Mouse (Mus musculus): Measurements from ENCODE around the gene Zmiz1. TPM values are rescaled to one million over a fixed set of nuclear protein-coding genes. Genes with fewer than 3 reads are reported as not detected.
A peak's percentile ranks its signal among the peaks of the same experiment; 100 is the strongest.

Gene Zmiz1
- polyA plus RNA-seq, 1 experiment from 2014 or later, result 37.4 TPM

DNA sequence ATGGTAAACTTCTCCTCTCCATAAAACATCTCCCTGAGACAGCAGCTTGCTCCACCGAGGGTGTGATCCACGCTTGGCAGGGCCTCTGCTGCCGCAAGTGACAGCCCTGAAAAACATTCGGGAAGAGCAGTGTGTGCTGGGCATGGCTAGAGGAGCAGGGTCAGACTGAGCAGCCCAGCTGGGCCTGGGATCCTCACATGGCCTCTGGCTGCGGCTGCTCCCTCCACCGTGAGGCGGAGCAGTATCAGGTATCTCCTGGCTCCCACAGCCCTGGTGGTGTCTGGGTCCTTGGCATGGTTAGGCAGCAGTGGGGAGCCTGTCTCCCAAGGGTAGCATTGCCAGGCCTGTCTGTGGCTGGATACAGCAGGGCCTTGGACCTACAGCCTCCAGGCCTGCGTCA lies 38.6 kb downstream of the Zmiz1 start:
- no peak overlapping the region for H3K4me2 ChIP-seq (ENCODE audit: low read length)
- H3K4me1 ChIP-seq (replicated peaks; ENCODE audit: control insufficient read depth, insufficient read depth, low read length), result peaks cover 44% of the 10 kb centered on the region
- WGBS, result 33% methylated on average over 8 of the region's 8 CpGs
- ATAC-seq (replicated peaks; ENCODE audit: low FRiP score, low TSS enrichment, low read depth) (no peak), DNase-seq (ENCODE audit: low spot score) (no peak)
- H3K36me3 ChIP-seq (ENCODE audit: control insufficient read depth, insufficient read depth, low read length), result 0 out of 2 replicates have a peak, but pooled peaks cover 1% of the 10 kb centered on the region
- H3K4me3 ChIP-seq (ENCODE audit: low read depth, low read length), result no peak overlapping the region
- 0 out of 2 replicates have a peak overlapping the region, but pooled peaks have one; percentile 7 for H3K27ac ChIP-seq (ENCODE audit: low read depth)
- no peak overlapping the region for H3K9ac ChIP-seq (ENCODE audit: low read length)
- no peaks in the 10 kb centered on the region for H3K9me3 ChIP-seq (ENCODE audit: control insufficient read depth, low read length)
- no peaks in the 10 kb centered on the region for H3K27me3 ChIP-seq (replicated peaks; ENCODE audit: control insufficient read depth, insufficient read depth, low read length)

DNA sequence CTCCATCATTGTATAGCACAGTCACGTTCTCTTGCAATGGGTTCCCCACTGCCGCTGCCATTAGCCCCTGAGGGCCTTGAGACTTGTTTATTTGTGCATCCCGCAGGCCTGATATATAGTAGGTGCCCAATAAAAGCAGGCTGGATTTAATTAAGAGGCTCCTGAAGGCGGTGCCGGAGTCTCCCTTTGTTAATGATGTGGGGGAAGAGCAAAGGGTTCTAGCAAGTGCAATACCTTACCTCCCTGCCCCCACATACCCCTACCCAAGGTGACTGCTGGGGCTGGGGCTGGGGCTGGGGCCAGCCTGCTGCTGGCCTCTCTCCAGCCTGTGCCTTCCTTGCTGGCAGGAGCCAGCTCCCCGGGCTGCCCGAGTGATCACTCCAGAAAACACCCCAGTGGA lies 39.4 kb downstream of the Zmiz1 start:
- H3K9me3 ChIP-seq (ENCODE audit: control insufficient read depth, low read length), result no peaks in the 10 kb centered on the region
- H3K27me3 ChIP-seq (replicated peaks; ENCODE audit: control insufficient read depth, insufficient read depth, low read length), result no peaks in the 10 kb centered on the region
- H3K9ac ChIP-seq (ENCODE audit: low read length), result no peak overlapping the region
- H3K36me3 ChIP-seq (ENCODE audit: control insufficient read depth, insufficient read depth, low read length), result peaks cover 8% of the 10 kb centered on the region
- ATAC-seq (replicated peaks; ENCODE audit: low FRiP score, low TSS enrichment, low read depth), result no peak
- no peak overlapping the region for H3K27ac ChIP-seq (ENCODE audit: low read depth)
- H3K4me3 ChIP-seq (ENCODE audit: low read depth, low read length), result no peak overlapping the region
- 35% methylated on average over 7 of the region's 7 CpGs for WGBS
- H3K4me1 ChIP-seq (replicated peaks; ENCODE audit: control insufficient read depth, insufficient read depth, low read length), result peaks cover 36% of the 10 kb centered on the region
- no peak overlapping the region for H3K4me2 ChIP-seq (ENCODE audit: low read length)
- DNase-seq (ENCODE audit: low spot score), result no peak

DNA sequence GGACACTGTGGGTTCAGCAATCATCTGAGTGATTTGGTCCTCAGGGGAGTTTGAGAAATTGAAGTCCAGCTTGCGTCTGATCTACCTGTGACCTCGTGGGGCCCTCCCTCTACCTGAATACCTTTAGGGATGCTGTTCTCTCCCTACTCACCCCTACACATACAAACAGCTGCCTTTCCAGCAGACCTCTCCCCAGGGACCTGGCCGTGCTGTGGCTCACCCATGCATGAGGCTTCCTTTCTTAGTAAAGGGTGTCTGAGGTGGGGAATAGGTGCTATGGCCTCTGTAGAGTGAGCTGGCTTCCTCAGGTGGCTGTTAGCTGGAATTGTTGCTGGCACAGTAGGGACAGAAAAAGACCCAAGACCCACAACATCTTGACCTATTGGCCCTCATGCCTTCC lies 40.5 kb downstream of the Zmiz1 start:
- Histone ChIP-seq H3K4me2 (ENCODE audit: low read length) (no peak overlapping the region), H3K9ac (ENCODE audit: low read length) (no peak overlapping the region), H3K36me3 (ENCODE audit: control insufficient read depth, insufficient read depth, low read length) (peaks cover 20% of the 10 kb centered on the region), H3K4me3 (ENCODE audit: low read depth, low read length) (no peak overlapping the region), H3K9me3 (ENCODE audit: control insufficient read depth, low read length) (no peaks in the 10 kb centered on the region), H3K27me3 (replicated peaks; ENCODE audit: control insufficient read depth, insufficient read depth, low read length) (no peaks in the 10 kb centered on the region), H3K4me1 (replicated peaks; ENCODE audit: control insufficient read depth, insufficient read depth, low read length) (peaks cover 34% of the 10 kb centered on the region), H3K27ac (ENCODE audit: low read depth) (no peak overlapping the region)
- 58% methylated on average over 3 of the region's 3 CpGs for WGBS
- no peak for ATAC-seq (replicated peaks; ENCODE audit: low FRiP score, low TSS enrichment, low read depth)
- DNase-seq (ENCODE audit: low spot score), result no peak

DNA sequence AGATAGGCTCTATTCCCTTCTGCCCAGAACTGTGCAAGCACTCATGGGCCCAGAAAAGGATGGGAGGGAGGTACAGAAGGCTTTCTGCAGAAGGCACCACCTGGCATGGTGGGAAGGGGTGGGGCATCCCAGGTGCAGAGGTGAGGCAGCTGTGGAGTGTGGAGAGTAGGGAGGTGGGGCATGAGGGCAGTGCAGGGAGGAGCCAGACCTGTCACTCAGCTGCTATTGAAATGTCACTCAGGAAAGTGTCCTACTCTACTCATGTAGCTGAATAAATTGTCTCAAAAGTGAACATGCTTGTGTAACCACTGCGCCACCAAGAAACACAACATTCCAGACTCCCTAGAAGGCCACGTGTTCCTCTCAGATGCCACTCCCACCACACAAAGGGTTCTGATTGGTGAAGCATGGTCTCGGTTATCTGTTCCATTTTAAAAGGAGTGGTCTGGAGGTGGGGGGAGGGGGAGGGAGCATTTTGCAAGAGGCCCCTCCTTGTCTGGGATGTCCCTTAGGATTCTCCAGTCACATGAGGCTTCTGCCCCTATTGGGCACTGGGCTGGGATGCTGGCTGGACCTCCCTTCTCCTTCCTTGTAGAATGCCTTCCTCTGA lies 41.6 kb downstream of the Zmiz1 start:
- Histone ChIP-seq H3K36me3 (ENCODE audit: control insufficient read depth, insufficient read depth, low read length) (peaks cover 30% of the 10 kb centered on the region), H3K4me2 (ENCODE audit: low read length) (no peak overlapping the region), H3K9ac (ENCODE audit: low read length) (no peak overlapping the region), H3K27ac (ENCODE audit: low read depth) (no peak overlapping the region), H3K27me3 (replicated peaks; ENCODE audit: control insufficient read depth, insufficient read depth, low read length) (no peaks in the 10 kb centered on the region), H3K9me3 (ENCODE audit: control insufficient read depth, low read length) (no peaks in the 10 kb centered on the region), H3K4me3 (ENCODE audit: low read depth, low read length) (no peak overlapping the region), H3K4me1 (replicated peaks; ENCODE audit: control insufficient read depth, insufficient read depth, low read length) (peaks cover 34% of the 10 kb centered on the region)
- no peak for DNase-seq (ENCODE audit: low spot score)
- ATAC-seq (replicated peaks; ENCODE audit: low FRiP score, low TSS enrichment, low read depth), result no peak; the same call in 1 of the 2 replicates
- WGBS, result 40% methylated on average over 3 of the region's 3 CpGs

DNA sequence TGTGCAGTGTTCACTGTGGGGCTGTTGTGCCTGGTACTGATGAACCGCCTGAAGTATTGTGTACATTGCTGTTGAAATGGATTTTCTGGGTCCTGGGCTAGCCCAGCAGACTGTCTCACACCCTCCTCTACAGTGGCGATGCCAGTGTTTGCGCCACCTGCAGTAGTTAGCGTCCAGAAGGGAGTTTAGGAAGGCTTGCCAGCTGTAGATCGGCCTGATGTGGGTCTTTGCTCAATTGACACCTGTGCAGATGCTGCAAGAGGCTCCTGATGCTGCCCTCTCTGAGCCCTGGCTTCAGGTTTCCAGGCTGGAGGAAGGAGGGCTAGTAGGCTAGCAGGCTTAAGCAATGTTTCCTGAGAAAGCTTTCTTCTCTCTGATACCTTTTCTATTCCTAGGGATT lies 42.5 kb downstream of the Zmiz1 start:
- no peak for ATAC-seq (replicated peaks; ENCODE audit: low FRiP score, low TSS enrichment, low read depth)
- no peak for DNase-seq (ENCODE audit: low spot score)
- Histone ChIP-seq H3K27ac (ENCODE audit: low read depth) (no peak overlapping the region), H3K4me2 (ENCODE audit: low read length) (no peak overlapping the region), H3K9ac (ENCODE audit: low read length) (no peak overlapping the region), H3K4me3 (ENCODE audit: low read depth, low read length) (no peak overlapping the region), H3K9me3 (ENCODE audit: control insufficient read depth, low read length) (no peaks in the 10 kb centered on the region), H3K36me3 (ENCODE audit: control insufficient read depth, insufficient read depth, low read length) (peaks cover 38% of the 10 kb centered on the region), H3K27me3 (replicated peaks; ENCODE audit: control insufficient read depth, insufficient read depth, low read length) (no peaks in the 10 kb centered on the region), H3K4me1 (replicated peaks; ENCODE audit: control insufficient read depth, insufficient read depth, low read length) (peaks cover 28% of the 10 kb centered on the region)
- WGBS, result 82% methylated on average over 5 of the region's 5 CpGs

DNA sequence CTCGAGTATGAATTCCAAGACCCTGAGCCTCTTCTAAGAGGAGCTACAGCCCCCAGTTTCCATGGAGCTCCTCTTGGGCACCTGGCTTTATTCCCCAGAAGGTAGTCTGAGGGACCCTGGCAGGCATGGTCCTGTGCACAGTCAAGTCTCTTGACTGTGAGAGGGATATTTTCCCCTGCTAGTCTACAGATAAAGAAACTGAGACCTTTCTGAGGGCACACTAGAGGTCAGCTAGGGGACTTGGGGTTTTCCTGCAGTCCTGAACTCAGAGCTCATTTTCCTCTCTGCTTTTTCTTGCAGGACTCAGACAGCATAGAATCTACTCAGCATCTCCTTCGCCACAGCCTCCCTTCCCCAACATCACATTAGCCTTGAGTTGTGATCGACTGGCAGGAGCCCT lies 43.4 kb downstream of the Zmiz1 start:
- Histone ChIP-seq H3K4me2 (ENCODE audit: low read length) (no peak overlapping the region), H3K9ac (ENCODE audit: low read length) (no peak overlapping the region), H3K4me3 (ENCODE audit: low read depth, low read length) (no peak overlapping the region), H3K27me3 (replicated peaks; ENCODE audit: control insufficient read depth, insufficient read depth, low read length) (no peaks in the 10 kb centered on the region), H3K27ac (ENCODE audit: low read depth) (no peak overlapping the region), H3K9me3 (ENCODE audit: control insufficient read depth, low read length) (no peaks in the 10 kb centered on the region), H3K36me3 (ENCODE audit: control insufficient read depth, insufficient read depth, low read length) (peaks cover 45% of the 10 kb centered on the region), H3K4me1 (replicated peaks; ENCODE audit: control insufficient read depth, insufficient read depth, low read length) (peaks cover 24% of the 10 kb centered on the region)
- DNase-seq (ENCODE audit: low spot score) (no peak), ATAC-seq (replicated peaks; ENCODE audit: low FRiP score, low TSS enrichment, low read depth) (no peak)
- WGBS, result 87% methylated on average over 3 of the region's 3 CpGs

DNA sequence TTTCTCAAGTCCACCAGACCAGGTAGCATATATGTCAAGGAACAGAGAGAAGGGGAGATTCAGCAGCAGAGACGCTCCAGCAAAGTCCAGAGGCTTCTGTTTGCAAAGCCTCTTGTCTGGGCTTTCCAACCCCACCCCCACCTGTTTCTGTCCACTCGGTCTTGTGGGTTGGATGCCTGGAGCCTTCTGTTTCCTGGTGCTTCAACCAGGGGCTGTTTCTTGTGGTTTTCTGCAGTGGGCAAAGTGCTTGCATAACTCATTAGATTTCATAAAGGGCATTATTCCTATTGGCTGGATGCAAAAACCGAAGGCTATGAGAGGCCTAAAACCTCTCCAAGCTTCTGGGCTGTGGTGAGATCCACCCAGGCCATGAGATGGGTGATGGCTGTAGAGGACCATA lies 45.3 kb downstream of the Zmiz1 start:
- H3K4me3 ChIP-seq (ENCODE audit: low read depth, low read length), result no peak overlapping the region
- DNase-seq (ENCODE audit: low spot score) (no peak), ATAC-seq (replicated peaks; ENCODE audit: low FRiP score, low TSS enrichment, low read depth) (no peak)
- H3K9ac ChIP-seq (ENCODE audit: low read length), result no peak overlapping the region
- no peak overlapping the region for H3K27ac ChIP-seq (ENCODE audit: low read depth)
- WGBS, result 63% methylated on average over 3 of the region's 3 CpGs
- no peaks in the 10 kb centered on the region for H3K9me3 ChIP-seq (ENCODE audit: control insufficient read depth, low read length)
- no peaks in the 10 kb centered on the region for H3K27me3 ChIP-seq (replicated peaks; ENCODE audit: control insufficient read depth, insufficient read depth, low read length)
- no peak overlapping the region for H3K4me2 ChIP-seq (ENCODE audit: low read length)
- peaks cover 61% of the 10 kb centered on the region for H3K36me3 ChIP-seq (ENCODE audit: control insufficient read depth, insufficient read depth, low read length)
- H3K4me1 ChIP-seq (replicated peaks; ENCODE audit: control insufficient read depth, insufficient read depth, low read length), result peaks cover 19% of the 10 kb centered on the region

DNA sequence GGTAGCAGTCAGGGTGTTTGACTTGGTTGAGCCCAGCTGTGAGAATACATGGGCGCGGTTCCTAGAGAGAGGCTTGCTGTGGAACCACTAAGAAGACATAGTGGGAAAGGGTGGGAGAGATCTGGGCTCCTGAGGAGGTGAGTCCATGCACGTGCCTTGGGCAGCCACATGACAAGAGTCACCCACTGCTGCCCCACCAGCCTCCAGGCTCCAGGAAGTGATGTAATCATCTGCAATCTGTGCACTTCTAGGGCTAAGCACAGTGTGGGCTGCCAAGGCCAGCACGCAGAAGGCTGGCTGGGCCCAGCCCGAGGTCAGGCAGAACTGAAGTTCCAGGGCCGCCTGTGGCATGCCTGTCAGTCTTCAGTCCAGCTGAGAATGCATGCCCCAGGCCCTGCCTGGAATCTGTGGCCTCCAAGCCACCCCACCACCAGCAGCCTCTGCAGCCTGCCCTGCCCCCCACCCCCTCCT lies 46.3 kb downstream of the Zmiz1 start:
- ATAC-seq (replicated peaks; ENCODE audit: low FRiP score, low TSS enrichment, low read depth) (no peak), DNase-seq (ENCODE audit: low spot score) (no peak)
- Histone ChIP-seq H3K4me1 (replicated peaks; ENCODE audit: control insufficient read depth, insufficient read depth, low read length) (peaks cover 26% of the 10 kb centered on the region), H3K36me3 (ENCODE audit: control insufficient read depth, insufficient read depth, low read length) (peaks cover 67% of the 10 kb centered on the region), H3K9ac (ENCODE audit: low read length) (no peak overlapping the region), H3K27ac (ENCODE audit: low read depth) (0 out of 2 replicates have a peak overlapping the region, but pooled peaks have one; percentile 5), H3K27me3 (replicated peaks; ENCODE audit: control insufficient read depth, insufficient read depth, low read length) (no peaks in the 10 kb centered on the region), H3K4me2 (ENCODE audit: low read length) (no peak overlapping the region), H3K4me3 (ENCODE audit: low read depth, low read length) (no peak overlapping the region), H3K9me3 (ENCODE audit: control insufficient read depth, low read length) (no peaks in the 10 kb centered on the region)
- WGBS, result 47% methylated on average over 6 of the region's 6 CpGs

DNA sequence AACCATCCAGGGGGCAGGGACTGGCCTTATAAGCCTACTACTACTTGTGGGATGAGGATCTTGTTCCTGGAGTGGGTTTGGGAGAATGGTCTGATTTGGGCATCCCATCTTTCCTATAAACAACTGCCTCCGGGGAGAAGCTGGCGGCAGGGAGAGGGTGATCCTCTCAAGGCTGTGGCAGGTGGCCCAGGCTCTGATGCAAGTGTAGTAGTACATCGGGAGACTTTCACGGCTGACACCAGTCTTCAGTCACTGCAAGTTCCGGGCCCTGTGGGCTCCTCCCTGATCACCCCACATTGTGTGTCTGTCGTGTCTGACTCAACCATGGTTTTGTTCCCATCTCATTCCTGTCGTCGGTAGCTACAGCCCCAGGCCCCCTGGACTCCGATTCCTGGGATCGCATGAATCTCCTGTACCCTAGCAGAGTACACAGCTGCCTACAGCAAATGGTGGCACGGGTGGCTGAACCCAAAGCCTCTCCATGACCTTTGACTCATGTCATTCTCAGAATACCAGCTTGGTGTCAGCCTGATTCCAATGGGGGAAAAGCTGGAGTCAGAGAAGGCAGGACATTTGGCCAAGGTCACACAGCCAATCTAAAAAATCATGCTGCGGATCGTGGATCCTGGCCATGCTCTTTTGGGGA lies 49.2 kb downstream of the Zmiz1 start:
- Histone ChIP-seq H3K9me3 (ENCODE audit: control insufficient read depth, low read length) (no peaks in the 10 kb centered on the region), H3K9ac (ENCODE audit: low read length) (no peak overlapping the region), H3K27me3 (replicated peaks; ENCODE audit: control insufficient read depth, insufficient read depth, low read length) (no peaks in the 10 kb centered on the region), H3K4me1 (replicated peaks; ENCODE audit: control insufficient read depth, insufficient read depth, low read length) (peaks cover 52% of the 10 kb centered on the region), H3K27ac (ENCODE audit: low read depth) (peak overlapping the region; percentile 38; the same call in 1 of the 2 replicates), H3K4me2 (ENCODE audit: low read length) (no peak overlapping the region), H3K36me3 (ENCODE audit: control insufficient read depth, insufficient read depth, low read length) (peaks cover 60% of the 10 kb centered on the region), H3K4me3 (ENCODE audit: low read depth, low read length) (no peak overlapping the region)
- no peak for DNase-seq (ENCODE audit: low spot score)
- no peak for ATAC-seq (replicated peaks; ENCODE audit: low FRiP score, low TSS enrichment, low read depth)
- 78% methylated on average over 13 of the region's 13 CpGs for WGBS
